Mouse (Mus musculus): Measurements from ENCODE around the gene Slc41a2. TPM values are rescaled to one million over a fixed set of nuclear protein-coding genes. Genes with fewer than 3 reads are reported as not detected.
A peak's percentile ranks its signal among the peaks of the same experiment; 100 is the strongest.
"Not testable (repeated sequence)": the region's sequence is repeated elsewhere in the genome, so short reads cannot be mapped to it uniquely, and the experiment has no call there.

Gene Slc41a2
- polyA plus RNA-seq, 1 experiment from 2014 or later: 0.27 TPM

GRCm38 (mm10) chr10:83368918-83369317 is 31.2 kb upstream of the Slc41a2 start:
- 91% methylated on average over 5 of the region's 5 CpGs for WGBS
- no peak for DNase-seq (ENCODE audit: low spot score)
- H3K9me3 ChIP-seq: no peaks in the 10 kb centered on the region
- H3K27me3 ChIP-seq (replicated peaks; ENCODE audit: low read depth, poor library complexity, severe bottlenecking): no peaks in the 10 kb centered on the region
- no peak overlapping the region for H3K27ac ChIP-seq (replicated peaks)
- peaks cover 95% of the 10 kb centered on the region for H3K36me3 ChIP-seq (replicated peaks)
- H3K4me3 ChIP-seq: no peak overlapping the region
- no peaks in the 10 kb centered on the region for H3K4me1 ChIP-seq

DNA sequence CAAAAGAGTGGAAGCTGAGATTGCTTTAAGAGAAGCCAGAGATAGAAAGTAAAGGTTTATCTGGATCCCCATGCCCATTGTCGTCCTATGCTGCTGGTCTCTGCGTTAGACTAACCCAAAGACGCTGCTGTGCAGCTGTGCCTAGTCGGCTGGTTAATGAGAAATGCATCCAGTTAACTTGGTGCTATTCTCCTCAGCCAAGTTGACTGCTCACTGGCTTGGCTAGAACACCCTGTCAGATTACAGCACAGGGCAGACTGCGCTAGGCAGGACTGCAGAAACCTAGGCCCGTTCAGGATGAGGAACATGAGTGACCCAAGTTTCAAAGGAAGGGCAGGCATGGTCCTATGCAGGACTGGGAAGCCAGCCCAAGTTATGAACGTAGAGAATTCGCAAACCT is 25.8 kb upstream of the Slc41a2 start:
- Histone ChIP-seq H3K27me3 (replicated peaks; ENCODE audit: low read depth, poor library complexity, severe bottlenecking) (no peaks in the 10 kb centered on the region), H3K4me3 (no peak overlapping the region), H3K4me1 (peaks cover 22% of the 10 kb centered on the region), H3K36me3 (replicated peaks) (peaks cover 63% of the 10 kb centered on the region), H3K27ac (replicated peaks) (no peak overlapping the region), H3K9me3 (no peaks in the 10 kb centered on the region)
- no peak for DNase-seq (ENCODE audit: low spot score)
- WGBS: 94% methylated on average over 8 of the region's 8 CpGs

- Histone ChIP-seq H3K4me1 (peaks cover 22% of the 10 kb centered on the region), H3K27ac (replicated peaks) (no peak overlapping the region), H3K27me3 (replicated peaks; ENCODE audit: low read depth, poor library complexity, severe bottlenecking) (no peaks in the 10 kb centered on the region), H3K36me3 (replicated peaks) (peaks cover 46% of the 10 kb centered on the region), H3K9me3 (no peaks in the 10 kb centered on the region), H3K4me3 (peak overlapping the region; percentile 99)
- no peak for DNase-seq (ENCODE audit: low spot score)
- 64% methylated on average over 5 of the region's 5 CpGs for WGBS
Measured at GRCm38 (mm10) chr10:83361643-83362382, 24.1 kb upstream of the Slc41a2 start.

DNA sequence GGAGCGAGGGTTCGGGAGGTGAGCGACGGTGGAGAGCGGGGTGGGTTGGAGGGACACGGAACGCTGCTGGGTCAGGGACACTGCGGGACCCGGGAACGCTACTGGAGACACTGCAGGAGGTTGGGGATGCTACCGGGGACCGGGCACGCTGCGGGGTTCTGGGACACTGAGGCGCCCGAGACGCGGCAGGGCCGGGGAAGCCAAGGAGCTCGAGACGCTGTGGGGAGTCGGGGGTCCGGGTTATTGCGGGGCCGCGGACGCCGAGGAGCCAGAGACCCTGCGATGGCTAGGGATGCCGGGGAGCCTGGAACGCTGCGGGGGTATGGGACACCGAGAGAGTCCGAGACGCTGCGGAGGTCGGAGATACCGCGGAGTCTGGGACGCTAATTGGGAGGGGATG is 22.7 kb upstream of the Slc41a2 start:
- H3K4me3 ChIP-seq: peak overlapping the region; percentile 99
- DNase-seq (ENCODE audit: low spot score): no peak
- peaks cover 22% of the 10 kb centered on the region for H3K4me1 ChIP-seq
- under 1% methylated on average over 40 of the region's 40 CpGs for WGBS
- peak overlapping the region; percentile 88 for H3K27ac ChIP-seq (replicated peaks)
- H3K36me3 ChIP-seq (replicated peaks): peaks cover 32% of the 10 kb centered on the region
- H3K27me3 ChIP-seq (replicated peaks; ENCODE audit: low read depth, poor library complexity, severe bottlenecking): no peaks in the 10 kb centered on the region
- H3K9me3 ChIP-seq: no peaks in the 10 kb centered on the region

GRCm38 (mm10) chr10:83359956-83360355 is 22.3 kb upstream of the Slc41a2 start, which contains the start of gene D10Wsu102e:
D10Wsu102e (plus strand) TSS chr10:83360221.
- peak within 1 kb of the TSS; percentile 88 for H3K27ac ChIP-seq (replicated peaks)
- WGBS: under 1% methylated on average over 30 of the region's 30 CpGs
- peak within 1 kb of the TSS; percentile 99 for H3K4me3 ChIP-seq

GRCm38 (mm10) chr10:83359451-83359850 is 21.8 kb upstream of the Slc41a2 start:
- no peak for DNase-seq (ENCODE audit: low spot score)
- peaks cover 23% of the 10 kb centered on the region for H3K36me3 ChIP-seq (replicated peaks)
- peak overlapping the region; percentile 88 for H3K27ac ChIP-seq (replicated peaks)
- no peaks in the 10 kb centered on the region for H3K9me3 ChIP-seq
- H3K27me3 ChIP-seq (replicated peaks; ENCODE audit: low read depth, poor library complexity, severe bottlenecking): no peaks in the 10 kb centered on the region
- H3K4me1 ChIP-seq: peaks cover 22% of the 10 kb centered on the region
- 85% methylated on average over 4 of the region's 4 CpGs for WGBS
- peak overlapping the region; percentile 99 for H3K4me3 ChIP-seq

More at GRCm38 (mm10) chr10:83359956-83360355, 22.3 kb upstream of the Slc41a2 start, which contains the start of gene D10Wsu102e:
- peak; percentile 99 for DNase-seq (ENCODE audit: low spot score)
- Histone ChIP-seq H3K4me1 (peaks cover 22% of the 10 kb centered on the region), H3K27me3 (replicated peaks; ENCODE audit: low read depth, poor library complexity, severe bottlenecking) (no peaks in the 10 kb centered on the region), H3K36me3 (replicated peaks) (peaks cover 28% of the 10 kb centered on the region), H3K9me3 (no peaks in the 10 kb centered on the region)

GRCm38 (mm10) chr10:83356416-83356815 is 18.7 kb upstream of the Slc41a2 start:
- no peaks in the 10 kb centered on the region for H3K27me3 ChIP-seq (replicated peaks; ENCODE audit: low read depth, poor library complexity, severe bottlenecking)
- H3K4me1 ChIP-seq: peaks cover 22% of the 10 kb centered on the region
- H3K9me3 ChIP-seq: no peaks in the 10 kb centered on the region
- no peak for DNase-seq (ENCODE audit: low spot score)
- no peak overlapping the region for H3K27ac ChIP-seq (replicated peaks)
- no peaks in the 10 kb centered on the region for H3K36me3 ChIP-seq (replicated peaks)
- no peak overlapping the region for H3K4me3 ChIP-seq
- 85% methylated on average over 12 of the region's 12 CpGs for WGBS

DNA sequence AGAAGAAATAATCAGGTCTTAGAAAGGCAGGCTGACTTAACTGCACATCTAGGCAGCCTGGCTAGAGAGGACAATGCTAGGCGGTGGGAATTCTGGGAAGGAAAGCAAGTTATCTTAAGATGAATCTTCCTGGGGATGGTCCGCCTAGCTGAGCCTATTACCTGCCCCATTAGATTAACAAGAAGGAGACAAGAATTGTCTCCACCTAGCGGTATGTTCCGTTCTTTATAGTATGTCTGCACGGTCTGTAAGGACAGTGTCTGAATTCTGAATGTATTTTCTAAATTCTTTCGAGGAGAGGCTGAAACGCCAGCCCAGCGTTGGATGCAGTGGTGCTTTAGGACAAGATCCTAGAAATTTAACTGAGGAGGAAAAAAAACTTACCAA is 16.6 kb upstream of the Slc41a2 start:
- Histone ChIP-seq H3K27ac (replicated peaks) (no peak overlapping the region), H3K9me3 (no peaks in the 10 kb centered on the region), H3K27me3 (replicated peaks; ENCODE audit: low read depth, poor library complexity, severe bottlenecking) (peaks cover 7% of the 10 kb centered on the region), H3K36me3 (replicated peaks) (no peaks in the 10 kb centered on the region), H3K4me3 (no peak overlapping the region), H3K4me1 (peaks cover 12% of the 10 kb centered on the region)
- DNase-seq (ENCODE audit: low spot score): no peak
- WGBS: 67% methylated on average over 8 of the region's 8 CpGs

GRCm38 (mm10) chr10:83353680-83354332 is 16.1 kb upstream of the Slc41a2 start:
- no peak overlapping the region for H3K27ac ChIP-seq (replicated peaks)
- no peak overlapping the region for H3K4me3 ChIP-seq
- no peaks in the 10 kb centered on the region for H3K9me3 ChIP-seq
- H3K4me1 ChIP-seq: peaks cover 6% of the 10 kb centered on the region
- peaks cover 8% of the 10 kb centered on the region for H3K27me3 ChIP-seq (replicated peaks; ENCODE audit: low read depth, poor library complexity, severe bottlenecking)
- no peak for DNase-seq (ENCODE audit: low spot score)
- H3K36me3 ChIP-seq (replicated peaks): no peaks in the 10 kb centered on the region
- WGBS: 56% methylated on average over 14 of the region's 14 CpGs

GRCm38 (mm10) chr10:83351779-83352178 is 14.1 kb upstream of the Slc41a2 start:
- DNase-seq (ENCODE audit: low spot score): not testable (repeated sequence)

GRCm38 (mm10) chr10:83350689-83351088 is 13.0 kb upstream of the Slc41a2 start:
- Histone ChIP-seq H3K4me1 (peaks cover 11% of the 10 kb centered on the region), H3K27ac (replicated peaks) (no peak overlapping the region), H3K9me3 (no peaks in the 10 kb centered on the region), H3K27me3 (replicated peaks; ENCODE audit: low read depth, poor library complexity, severe bottlenecking) (peaks cover 8% of the 10 kb centered on the region), H3K4me3 (no peak overlapping the region), H3K36me3 (replicated peaks) (no peaks in the 10 kb centered on the region)
- no peak for DNase-seq (ENCODE audit: low spot score)
- 90% methylated on average over 2 of the region's 2 CpGs for WGBS

More at GRCm38 (mm10) chr10:83351779-83352178, 14.1 kb upstream of the Slc41a2 start:
- H3K27me3 ChIP-seq (replicated peaks; ENCODE audit: low read depth, poor library complexity, severe bottlenecking); H3K4me3 ChIP-seq; H3K9me3 ChIP-seq; H3K27ac ChIP-seq (replicated peaks); H3K36me3 ChIP-seq (replicated peaks): not testable (repeated sequence)
- 82% methylated on average over 4 of the region's 4 CpGs for WGBS
- peaks cover 11% of the 10 kb centered on the region for H3K4me1 ChIP-seq

GRCm38 (mm10) chr10:83347494-83347893 is 9.8 kb upstream of the Slc41a2 start:
- H3K36me3 ChIP-seq (replicated peaks): no peaks in the 10 kb centered on the region
- no peak overlapping the region for H3K4me3 ChIP-seq
- WGBS: 25% methylated on average over 7 of the region's 7 CpGs
- no peaks in the 10 kb centered on the region for H3K9me3 ChIP-seq
- no peak for DNase-seq (ENCODE audit: low spot score)
- peaks cover 8% of the 10 kb centered on the region for H3K27me3 ChIP-seq (replicated peaks; ENCODE audit: low read depth, poor library complexity, severe bottlenecking)
- peaks cover 5% of the 10 kb centered on the region; the same call in 1 of the 2 replicates for H3K4me1 ChIP-seq
- H3K27ac ChIP-seq (replicated peaks): no peak overlapping the region

DNA sequence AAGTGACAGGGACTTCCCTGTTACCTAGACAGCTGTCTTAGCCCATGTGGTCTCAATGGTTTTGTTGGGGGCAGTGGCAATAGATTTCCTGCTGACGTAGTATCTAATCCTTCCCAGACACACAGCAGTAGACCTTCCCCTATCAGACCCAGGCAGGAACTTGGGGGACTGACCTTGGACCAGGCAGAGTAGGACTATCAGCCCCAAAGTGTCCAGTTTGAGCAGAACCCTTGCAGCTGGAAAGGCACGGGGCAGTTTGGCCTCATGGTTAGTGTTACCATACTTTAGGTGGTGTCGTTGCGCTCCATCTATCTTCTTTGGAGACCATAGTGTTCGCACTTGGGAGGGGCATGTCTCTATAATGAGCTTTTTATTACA is 8.7 kb upstream of the Slc41a2 start:
- no peak for DNase-seq (ENCODE audit: low spot score)
- no peaks in the 10 kb centered on the region for H3K36me3 ChIP-seq (replicated peaks)
- no peak overlapping the region for H3K27ac ChIP-seq (replicated peaks)
- 86% methylated on average over 5 of the region's 5 CpGs for WGBS
- peaks cover 5% of the 10 kb centered on the region; the same call in 1 of the 2 replicates for H3K4me1 ChIP-seq
- no peaks in the 10 kb centered on the region for H3K9me3 ChIP-seq
- peaks cover 11% of the 10 kb centered on the region for H3K27me3 ChIP-seq (replicated peaks; ENCODE audit: low read depth, poor library complexity, severe bottlenecking)
- H3K4me3 ChIP-seq: no peak overlapping the region
